Mouse (Mus musculus) embryo, embryonic 11 days (tissue): ENCODE measurements at regions not wholly inside any gene's neighbourhood (a gene's known extent, or its start where the extent isn't known, plus 50 kb on each side); places are given as distances from the start of the nearest gene placed in this dataset.
"Not testable (repeated sequence)": the region's sequence is repeated elsewhere in the genome, so short reads cannot be mapped to it uniquely, and the experiment has no call there.

ENCODE experiments used
- DNase-seq: peaks from one replicate; pipeline ENCODE4 v3.0.0-alpha.2; 2015

DNA sequence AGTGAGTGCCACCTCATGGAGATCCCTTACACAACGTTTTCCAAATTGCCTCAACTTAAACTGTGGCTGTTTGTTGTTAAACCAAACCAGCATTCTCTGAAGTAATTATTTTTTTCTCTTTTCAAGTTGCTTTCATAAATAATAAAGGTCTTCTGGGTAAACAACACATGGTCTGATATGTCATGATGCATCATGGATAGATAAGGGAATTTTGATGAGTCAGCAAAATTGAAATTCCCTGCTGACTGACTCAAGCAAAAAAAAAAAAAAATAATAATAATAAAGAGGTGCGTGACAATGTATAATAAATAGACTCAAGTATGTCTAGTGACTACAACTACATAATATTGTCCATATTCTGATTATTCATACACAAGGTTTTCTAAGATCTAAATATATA is 201.8 kb downstream of the Adgb start:
- DNase-seq, result no peak

DNA sequence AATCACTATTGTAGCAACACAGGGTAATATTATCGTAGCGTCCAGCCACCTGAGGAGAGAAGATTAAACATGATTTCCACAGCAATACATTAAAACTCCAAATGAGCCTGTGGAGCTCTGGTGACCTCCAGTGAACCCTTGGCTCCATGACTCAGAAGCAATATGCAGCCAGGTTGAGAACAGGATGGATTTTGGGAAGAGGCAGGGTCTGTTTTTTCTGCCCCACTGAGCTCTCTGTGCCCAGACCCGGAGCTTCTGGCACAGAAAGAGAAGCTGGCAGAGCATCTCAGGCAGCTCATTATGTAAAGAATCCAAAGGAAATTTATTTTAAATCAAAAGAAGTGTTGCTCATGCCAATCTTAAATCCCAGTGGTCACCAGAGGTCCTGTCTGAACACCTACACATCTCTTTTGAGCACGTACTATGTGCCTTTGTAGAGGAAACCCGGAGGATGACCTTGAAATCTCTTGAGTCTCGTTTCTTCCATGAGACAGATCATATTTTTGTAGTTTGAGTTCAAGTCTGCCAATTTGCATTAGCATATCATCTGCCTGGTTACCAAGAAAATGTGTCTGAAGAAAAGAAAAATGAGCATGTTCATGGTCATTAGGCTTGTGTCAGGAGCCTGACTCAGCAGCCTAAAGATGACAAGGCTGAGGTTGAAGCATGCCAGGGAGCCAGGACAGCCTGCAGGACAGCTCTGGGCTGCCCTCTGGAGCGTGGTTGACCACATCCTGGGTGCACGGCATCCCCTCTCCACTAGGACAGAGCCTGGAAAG is 219.4 kb downstream of the Adgb start:
- no peak for DNase-seq

DNA sequence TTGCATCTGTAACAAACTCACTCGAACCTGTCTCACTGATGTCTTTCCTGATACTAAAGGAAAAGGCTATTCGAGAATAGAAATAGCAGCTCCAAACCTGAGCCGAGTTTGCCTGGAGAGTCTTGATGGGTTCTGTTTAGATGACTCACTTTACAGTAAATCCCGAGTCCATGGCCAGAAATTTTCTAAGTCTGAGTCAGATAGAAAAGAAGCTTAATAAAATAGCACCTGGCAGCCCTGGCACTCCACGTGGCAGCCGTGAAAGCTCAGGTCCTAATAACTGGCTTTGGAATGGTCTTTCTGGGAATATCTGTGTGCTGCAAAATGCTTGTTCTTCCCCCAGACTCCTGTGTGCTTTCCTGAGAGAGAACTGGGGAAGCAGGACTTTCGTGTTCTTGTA is 220.0 kb downstream of the Adgb start:
- no peak for DNase-seq

DNA sequence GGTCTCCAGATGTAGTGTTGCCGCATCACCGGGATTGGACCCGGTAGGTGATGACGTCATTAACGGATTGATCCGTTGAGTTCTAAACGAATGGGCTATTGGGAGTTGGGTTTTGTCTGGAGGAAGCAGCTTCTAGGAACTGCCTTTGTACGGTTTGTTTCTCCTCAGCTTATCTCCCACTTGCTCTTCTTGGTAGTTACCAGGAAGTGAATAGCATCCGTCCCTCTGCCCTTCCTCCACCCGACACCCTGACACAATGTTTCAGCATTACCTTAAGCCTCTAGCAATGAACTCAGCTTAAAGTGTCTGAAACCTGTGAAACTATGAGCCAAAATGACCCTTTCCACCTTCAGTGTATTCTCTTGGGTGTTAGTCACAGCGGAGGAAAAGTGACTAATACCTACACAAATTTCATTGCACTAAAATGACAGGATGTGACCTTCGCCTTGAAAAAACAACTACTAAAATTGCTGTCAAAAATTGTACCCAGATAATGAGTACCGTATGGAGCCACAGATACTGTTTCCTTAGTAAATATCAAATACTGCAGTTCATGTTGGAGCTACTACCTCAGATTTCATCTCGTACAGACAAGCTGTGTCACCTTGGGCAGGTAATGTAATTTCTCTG is 237.1 kb downstream of the Adgb start:
- DNase-seq, result no peak

DNA sequence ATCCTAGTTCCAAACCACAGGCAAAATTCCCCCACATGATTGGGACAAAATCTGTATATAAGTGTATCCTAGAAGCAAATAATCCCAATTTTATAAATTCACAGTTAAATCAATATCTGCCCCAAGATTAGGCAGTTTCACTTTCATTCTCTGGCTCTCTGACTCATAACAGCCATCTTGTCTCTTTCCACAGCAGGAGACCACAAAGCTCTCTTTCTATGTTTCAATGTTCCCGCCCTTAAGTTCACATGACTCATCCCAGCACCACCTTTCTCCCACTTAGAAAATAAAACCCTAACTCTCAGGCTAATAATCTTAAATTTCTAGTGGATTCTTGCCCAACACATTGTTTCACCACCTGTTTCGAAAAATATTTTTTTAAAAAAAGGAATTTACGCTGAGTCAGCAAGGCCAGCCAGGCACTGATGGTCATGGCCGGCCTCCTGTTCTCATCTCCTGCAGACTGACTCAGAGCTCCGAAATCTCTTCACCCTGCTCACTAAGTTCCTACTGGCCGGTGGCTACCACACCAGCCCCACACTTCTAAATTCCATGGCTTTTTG is 247.5 kb downstream of the Adgb start:
- DNase-seq, result no peak

DNA sequence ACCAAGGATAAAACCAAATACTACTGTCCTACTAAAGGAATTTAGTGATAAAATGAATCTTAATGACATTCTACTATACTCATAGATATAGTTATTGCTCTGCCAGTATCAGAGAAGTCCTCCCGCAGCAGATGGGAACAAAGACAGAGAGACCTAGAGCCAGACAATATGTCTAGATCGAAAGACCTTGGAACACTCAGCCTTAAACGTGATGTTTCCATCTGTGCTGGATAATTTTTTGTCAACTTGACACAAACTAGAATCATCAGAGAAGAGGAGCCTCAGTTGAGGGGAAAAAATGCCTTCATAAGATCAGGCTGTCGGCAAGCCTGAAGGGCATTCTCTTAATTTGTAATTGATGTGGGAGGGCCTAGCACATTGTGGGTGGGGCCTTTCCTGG is 252.4 kb downstream of the Adgb start:
- no peak for DNase-seq

DNA sequence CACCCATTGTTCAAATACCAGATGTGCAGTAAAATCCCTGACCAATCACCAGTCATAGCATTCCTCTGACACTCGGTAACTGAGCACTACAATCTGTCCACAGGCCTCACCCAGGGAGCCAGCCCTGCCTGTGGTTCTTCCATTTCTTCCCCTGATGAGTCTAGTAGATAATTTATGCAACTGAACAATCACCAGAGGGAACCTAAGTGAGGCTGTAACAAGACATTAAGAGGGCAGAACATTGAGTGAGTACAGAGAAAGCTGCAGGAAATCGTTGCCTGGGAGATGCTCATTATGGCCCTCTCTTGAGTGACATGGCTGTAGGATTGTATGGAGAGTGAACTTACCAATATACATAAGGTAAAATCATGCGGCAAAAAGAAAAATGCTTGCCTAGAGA is 255.2 kb downstream of the Adgb start:
- DNase-seq, result no peak

DNA sequence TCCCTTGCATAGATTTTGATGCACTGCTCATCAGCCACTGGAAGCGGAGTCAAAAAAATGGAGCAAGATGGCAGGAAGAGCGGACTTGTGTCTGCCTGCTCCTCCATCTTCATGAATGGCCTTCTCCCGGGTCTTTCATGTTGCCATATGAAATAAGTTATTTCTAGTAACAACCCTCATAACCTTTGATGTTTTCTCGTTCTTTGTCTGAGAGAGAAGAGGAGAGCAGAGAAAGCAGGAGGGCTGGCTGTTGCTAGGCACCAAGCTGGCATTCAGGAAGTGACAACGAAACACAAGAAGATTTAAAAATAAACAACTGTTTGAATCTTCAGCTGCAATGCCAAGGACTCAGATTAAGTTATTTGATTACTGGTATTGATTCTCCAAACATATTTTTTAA is 256.8 kb downstream of the Adgb start:
- no peak for DNase-seq

DNA sequence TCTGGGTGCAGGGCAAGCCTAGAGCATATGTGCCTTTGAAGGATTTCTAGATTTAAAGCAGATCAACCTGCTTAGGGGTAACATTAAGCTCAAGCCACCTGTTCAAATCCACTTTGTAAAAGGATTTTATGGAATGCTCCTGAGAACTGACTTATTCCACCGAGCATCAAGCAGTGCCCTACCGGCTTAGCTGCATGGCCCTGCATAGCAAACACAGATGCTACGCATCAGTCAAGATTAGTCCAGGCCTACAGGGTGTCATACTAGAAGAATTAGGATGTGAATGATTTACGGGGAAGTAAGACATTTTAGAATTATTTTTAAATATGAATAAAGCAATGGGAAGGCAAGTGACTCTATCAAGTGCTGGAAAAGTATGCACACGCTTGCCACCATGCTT is 263.8 kb downstream of the Adgb start:
- no peak for DNase-seq

DNA sequence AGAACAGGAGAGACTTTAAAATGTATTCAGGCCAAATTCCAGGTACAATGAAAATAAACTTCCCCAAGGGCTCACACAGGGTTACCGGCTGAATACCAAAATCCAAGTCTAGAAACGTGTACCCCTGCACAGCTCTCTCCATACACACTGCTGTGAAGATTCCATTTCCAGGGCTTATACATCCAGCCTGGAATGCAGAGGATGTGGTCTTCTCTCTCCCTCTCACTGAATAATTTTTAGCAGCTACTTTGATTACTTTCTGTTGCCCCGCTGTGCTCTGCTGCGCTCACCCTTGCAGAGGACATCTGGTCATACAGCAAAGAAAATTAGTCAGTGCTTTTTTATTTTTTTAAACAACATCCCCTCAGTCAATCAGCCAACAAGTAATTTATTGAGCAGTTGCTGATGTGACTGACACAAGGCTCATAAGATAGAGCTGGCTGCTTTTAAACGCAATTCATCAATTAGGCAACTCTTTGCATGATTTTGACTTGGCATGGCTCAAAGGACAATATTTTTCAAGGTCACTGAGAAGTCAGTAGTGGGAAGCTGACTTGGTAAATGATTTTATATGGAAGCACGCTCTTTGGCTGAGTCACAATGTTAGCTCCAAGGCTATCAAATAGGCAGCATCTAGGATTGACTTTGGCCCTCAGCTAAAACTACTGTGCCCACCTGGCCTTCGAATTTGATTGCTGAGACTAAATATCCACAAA is 266.2 kb downstream of the Adgb start:
- no peak for DNase-seq

DNA sequence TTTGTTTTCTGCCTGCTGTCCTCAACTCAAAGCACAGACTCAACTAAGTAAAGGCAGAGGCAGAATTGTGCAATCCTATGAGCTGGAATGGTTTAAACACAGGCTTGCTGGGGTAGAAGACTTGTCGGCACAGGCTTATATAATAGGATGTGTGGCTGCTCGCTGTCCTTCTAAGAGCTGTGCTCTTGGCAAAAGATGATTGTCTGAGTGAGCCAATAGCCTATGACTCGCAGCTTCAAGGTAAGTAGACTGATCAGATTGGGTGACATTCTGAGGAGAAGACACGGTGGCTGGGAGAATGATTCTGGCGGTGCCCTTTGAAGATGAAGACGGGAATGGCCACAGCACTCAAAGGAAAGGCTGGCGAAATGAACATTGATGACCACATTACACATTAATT is 268.1 kb downstream of the Adgb start:
- DNase-seq, result no peak

DNA sequence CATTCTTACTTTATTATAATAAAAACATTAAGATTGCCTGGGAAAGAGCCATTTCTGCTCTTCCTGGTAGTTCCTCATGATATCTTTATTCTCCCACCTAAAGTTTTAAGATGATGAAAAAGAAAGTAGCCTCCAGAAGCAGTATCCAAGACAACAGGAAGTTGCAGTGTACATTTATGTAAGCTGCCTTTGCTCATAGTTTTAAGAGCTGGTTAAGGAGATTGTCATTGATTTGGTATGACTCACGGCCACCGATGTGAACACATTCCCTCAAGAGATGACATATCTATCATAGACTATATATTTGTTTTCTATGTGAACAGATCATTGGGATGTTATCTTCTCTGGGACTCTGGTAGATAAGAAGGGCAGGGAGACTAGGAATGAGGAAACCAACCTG is 281.8 kb downstream of the Adgb start:
- no peak for DNase-seq

DNA sequence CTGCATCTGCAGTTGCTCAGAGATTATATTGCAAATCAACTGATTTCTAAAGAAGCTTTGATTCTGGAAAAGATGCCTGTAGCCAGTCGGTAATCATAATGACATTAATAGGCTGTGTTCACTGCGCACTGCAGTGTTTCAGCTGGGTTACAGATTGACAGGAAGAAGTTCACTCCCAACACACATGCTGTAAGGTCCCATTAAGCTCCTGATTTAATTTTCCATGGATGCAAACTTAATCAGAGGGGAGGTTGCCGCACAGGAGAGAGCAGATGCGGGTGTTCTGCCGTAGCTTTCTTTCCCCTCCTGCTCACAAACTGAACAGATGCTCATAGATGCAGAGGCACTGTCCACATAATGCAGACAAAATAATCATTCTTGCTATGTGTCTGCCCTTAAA is 284.0 kb downstream of the Adgb start:
- no peak for DNase-seq

DNA sequence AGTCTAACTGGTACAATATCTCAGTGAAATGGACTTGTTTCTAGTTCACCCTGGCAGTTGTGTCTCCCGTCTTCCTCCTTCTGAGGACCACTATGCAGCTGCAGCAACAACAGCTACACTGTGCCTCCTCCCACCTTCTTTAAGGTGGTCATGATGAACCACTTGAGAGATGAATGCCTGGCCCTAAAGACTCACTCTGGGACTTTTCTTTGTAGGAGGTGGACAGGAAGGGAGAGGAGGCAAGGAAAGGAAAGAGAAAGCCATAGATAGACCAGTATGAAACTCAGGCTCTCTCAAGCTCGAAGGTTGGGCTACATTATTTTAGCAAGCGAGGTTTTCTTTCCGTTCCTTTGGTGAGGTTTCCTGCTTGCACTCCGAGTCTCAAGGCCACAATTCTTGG is 285.4 kb downstream of the Adgb start:
- no peak for DNase-seq

DNA sequence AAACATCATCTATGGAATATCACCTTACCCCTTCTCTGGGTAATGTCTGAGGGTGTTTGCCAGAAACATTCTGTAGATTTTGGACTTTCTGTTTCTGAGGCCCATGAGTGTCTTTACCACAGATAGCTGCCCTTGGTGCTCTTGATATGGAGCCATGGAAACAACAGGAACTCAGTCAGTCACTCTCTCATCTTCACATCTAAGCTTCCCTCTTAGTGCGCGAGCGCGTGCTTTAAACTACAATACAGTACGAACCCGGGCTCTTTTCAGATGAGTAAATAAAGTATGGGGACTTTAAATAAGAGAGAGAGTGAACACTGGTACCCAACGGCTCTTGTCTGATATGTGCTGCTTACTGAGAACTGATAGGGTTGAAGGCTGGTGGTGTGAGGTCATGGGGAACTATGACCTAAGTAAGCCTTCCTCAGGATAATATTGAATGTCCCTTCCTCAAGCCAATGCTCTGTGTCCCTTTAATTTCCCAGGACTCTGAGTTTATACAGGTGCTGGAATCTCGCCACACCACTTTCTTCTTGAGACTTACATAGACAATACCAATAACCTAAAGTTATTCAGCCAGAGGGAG is 284.5 kb upstream of the Stxbp5 start:
- no peak for DNase-seq

DNA sequence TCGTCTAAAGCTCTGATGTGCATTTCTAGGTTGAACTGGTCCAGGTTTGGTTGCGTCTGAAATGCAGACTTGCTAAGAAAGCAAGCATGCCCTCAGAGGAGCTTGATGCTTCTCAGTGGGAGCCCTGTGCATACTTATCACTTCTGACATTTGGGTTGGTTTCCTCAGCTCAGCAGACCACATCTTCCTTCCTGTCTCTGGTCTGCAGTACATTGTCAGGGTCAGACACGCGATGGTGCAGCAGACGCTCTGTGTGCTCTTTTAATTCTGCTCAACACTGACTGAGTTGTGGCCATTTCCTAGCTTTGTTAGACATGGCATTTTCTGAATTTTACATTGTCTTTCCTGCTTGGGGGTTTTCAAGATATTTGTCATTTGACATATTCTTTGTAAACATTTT is 283.5 kb upstream of the Stxbp5 start:
- DNase-seq, result peak; percentile 6

DNA sequence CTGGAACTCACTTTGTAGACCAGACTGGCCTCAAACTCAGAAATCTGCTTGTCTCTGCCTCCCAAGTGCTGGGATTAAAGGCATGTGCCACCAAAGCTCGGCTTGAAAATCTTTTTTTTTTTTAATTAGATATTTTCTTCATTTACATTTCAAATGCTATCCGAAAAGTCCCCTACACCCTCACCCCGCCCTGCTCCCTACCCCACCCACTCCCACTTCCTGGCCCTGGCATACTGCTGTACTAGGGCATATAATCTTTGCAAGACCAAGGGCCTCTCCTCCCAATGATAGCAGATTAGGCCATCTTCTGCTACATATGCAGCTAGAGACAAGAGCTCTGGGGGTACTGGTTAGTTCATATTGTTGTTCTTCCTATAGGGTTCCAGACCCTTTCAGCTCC is 276.2 kb upstream of the Stxbp5 start:
- not testable (repeated sequence) for DNase-seq
